Mouse (Mus musculus) thymus, postnatal 25 days (tissue): ENCODE results near the gene Tspo.

Experiments
- DNase-seq: peaks from one replicate; pipeline ENCODE4 v3.0.0; 2022

Tspo gene

GRCm38 (mm10) chr15:83563327-83563856, at the start of gene Tspo, which contains the start of gene Mcat:
TSS of gene Tspo (plus strand) at chr15:83563592.
TSS of gene Mcat (minus strand) at chr15:83563787.
- DNase-seq, result peak; percentile 80

DNA sequence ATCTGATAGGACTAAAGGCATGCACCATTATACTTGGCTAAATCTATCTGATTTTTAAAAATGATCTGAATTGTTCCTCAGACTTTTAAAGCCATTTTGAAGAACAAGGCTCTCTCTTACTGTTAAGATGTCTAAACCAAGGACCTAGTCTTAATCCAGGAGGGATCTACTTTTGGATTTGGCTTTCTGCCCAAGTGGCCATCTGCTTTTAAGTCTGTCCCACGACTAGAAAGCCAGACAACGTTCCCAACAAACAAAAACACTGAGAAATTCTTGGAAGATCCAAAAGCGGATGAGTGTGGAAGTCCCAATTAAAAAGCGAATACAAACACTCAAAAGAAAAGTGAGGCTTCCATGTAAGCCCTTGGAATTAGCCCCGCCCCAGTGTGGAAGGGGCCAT, 48.4 kb upstream of the Tspo start:
- no peak for DNase-seq

GRCm38 (mm10) chr15:83518215-83519048, 45.0 kb upstream of the Tspo start:
- DNase-seq, result peak; percentile 56

GRCm38 (mm10) chr15:83520861-83521382, 42.5 kb upstream of the Tspo start:
- DNase-seq, result no peak

- no peak for DNase-seq
Measured at GRCm38 (mm10) chr15:83523196-83523595, 40.2 kb upstream of the Tspo start.

- no peak for DNase-seq
Measured at GRCm38 (mm10) chr15:83523638-83524332, 39.6 kb upstream of the Tspo start.

DNA sequence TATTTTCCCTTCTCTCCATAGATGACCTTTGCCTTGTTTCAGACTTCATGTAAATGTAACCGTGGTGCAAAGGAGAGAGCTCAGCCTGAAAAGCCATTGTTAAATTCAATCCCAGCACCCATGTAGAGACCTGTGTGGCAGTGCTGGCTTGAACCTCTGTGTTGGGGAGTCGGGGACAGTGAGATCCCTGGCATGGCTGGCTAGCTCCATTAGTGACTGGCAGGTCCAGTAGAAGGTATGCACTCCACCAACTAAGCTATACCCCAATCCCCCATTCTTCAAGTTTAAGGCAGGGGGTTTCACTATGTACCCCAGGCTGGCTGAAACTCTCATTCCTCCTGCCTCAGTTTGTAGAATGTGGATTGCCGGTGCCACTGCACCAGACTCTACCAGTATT, 39.1 kb upstream of the Tspo start:
- no peak for DNase-seq

DNA sequence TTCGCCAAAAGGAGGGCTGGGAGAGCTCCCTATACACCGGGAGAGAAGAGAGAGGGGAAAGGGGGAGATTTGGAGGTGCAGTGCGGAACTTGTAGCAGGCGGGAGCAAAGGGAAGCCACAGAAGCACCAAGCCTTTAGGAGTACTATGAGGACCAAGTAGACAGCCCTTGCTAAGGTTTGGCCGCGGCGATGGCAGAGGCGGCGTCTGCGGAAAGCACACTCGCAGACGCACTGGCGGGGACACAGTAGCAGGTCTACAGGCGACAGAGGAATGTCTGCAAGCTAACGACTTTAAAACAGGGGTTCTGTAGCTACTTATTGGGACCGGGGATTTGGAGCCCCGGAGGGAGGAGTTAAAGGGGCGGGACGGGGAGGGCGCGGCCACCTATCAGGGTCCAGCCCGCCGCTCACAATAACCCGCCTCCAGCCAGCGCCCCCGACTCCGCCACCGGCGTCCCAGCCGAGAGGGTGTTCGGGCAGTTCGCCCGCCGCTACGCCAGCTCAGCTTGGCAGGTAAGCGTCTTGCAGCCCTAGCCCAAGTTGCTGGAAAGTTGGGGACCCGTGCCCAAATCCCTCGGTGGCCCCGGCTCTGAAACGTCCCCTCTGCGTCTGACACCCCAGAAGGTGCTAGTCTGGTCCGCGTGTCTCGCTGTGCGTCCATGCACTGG, 36.8 kb upstream of the Tspo start, which contains the start of gene Bik:
TSS of gene Bik (plus strand) at position 439 of the 668 bp plus-strand sequence.
- DNase-seq, result peak; percentile 63

DNA sequence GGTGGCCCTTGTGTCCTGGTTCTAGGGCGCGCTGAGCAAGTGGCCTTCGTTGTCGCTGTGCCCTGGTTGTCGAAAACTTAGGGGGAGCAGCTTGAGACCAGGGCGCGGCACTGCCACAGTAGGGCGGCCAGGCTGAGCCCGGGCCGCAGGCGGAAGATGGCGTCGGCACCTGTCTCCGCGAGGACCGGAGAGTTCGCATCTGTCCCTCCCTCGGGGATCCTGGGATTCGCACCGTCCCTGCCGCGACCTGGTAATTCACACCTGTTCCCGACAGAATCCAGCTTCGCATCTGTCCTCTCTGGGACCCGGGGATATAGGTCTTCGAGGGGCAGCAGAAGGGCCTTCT, 36.3 kb upstream of the Tspo start:
- no peak for DNase-seq

- DNase-seq, result no peak
Measured at GRCm38 (mm10) chr15:83527747-83528146, 35.6 kb upstream of the Tspo start.

DNA sequence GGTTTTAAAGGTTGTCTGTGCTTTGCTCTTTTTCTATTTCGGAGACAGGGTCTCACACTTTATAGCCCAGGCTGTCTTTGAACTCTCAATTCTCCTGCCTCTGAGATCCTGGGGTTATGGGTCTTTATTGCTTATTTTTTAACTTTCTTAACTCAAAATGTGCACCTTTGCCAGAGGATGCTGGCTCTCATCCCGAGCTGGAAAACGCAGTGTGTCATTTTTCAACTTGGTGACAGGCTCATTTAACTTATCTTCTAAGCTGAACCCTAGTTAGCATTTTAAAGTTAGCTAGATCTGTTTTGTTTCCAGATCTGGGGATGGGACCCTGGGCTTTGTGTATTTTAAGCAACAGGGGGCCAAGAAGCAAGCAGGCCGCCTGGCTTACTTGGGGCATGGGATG, 34.5 kb upstream of the Tspo start:
- DNase-seq, result no peak

- no peak for DNase-seq
Measured at GRCm38 (mm10) chr15:83529765-83530164, 33.6 kb upstream of the Tspo start.

DNA sequence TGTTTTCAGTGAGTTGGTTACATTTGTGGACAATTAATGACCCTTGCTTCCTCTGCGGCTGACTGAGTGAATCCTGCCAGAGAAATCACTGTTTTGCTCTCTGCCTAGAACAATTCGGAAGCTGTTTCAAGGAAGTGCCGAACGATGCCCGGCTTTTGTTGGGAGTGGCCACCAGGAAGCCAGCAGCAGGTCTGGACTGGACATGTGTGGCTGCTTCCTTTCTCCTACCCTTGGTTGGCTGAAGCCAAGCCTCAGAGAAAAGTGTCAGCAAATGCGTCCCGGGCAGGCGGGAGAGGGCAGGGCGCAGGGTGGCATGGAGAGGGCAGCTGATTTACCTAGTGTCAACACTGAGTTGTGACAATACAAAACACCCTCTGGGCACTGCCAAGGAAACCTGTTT, 33.2 kb upstream of the Tspo start:
- no peak for DNase-seq

DNA sequence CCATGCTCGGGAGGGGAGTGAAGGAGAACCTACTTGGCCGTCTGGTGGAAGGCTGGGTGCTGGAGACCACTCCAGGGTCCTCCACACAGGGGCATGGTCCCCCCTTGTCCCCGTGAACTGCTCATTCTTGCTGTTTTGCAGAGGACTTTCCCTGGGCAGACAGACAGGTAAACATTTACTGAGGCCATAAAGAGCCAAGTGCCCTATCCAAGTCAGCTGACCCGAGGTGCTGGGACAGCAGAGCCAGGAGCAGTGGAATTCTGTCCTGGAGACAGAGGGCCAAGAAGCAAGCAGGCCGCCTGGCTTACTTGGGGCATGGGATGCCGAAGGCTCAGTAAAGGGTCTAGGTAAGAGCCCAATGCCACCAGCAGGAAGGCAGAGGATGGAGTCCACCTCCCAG, 32.7 kb upstream of the Tspo start:
- DNase-seq, result no peak

DNA sequence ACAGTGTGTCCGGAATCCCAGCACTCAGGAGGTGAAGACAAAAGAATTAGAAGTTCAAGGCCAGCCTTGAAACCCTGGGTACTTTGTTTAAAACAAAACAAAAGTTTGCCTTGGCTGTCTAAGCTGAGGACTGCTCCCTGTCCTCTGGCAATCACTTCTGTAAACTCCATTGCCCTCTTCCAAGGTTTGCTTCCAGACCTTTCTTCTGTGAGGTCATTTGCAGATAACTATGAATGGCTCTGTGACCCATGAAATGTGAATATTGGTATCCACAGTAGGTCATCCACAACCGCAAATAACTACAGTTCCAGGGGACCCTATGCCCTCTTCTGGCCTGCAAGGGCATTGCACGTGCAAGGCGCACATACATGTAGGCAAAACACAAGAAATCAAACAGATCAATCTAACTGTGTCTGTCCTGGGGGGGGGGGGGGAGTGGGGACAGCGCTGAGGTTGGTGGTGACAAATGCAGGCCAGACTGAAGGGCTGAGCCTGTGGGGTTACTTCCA, 31.4 kb upstream of the Tspo start:
- DNase-seq, result no peak

DNA sequence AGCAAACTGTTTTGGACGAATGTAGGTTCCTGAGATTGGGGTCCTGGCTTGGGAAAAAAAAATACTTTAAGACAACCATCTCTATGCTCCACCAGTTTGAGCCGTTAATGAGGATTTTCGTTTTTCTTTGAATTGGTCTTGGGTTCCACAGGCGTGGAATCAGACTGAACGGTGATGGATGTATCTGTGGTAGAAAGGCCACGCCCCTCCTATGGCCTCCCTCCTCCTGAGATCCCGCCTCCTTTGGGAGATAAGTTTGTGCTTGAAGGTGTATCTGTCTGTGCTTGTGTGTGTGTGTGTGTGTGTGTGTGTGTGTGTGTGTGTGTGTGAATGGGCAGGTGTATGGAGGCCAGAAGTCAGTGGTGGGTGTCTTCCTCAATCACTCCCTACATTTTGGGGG, 30.8 kb upstream of the Tspo start:
- DNase-seq, result no peak

- DNase-seq, result no peak
Measured at GRCm38 (mm10) chr15:83534960-83535889, 28.2 kb upstream of the Tspo start.

GRCm38 (mm10) chr15:83535890-83536231, 27.5 kb upstream of the Tspo start:
- DNase-seq, result no peak

- DNase-seq, result no peak
Measured at GRCm38 (mm10) chr15:83538855-83539254, 24.5 kb upstream of the Tspo start.

DNA sequence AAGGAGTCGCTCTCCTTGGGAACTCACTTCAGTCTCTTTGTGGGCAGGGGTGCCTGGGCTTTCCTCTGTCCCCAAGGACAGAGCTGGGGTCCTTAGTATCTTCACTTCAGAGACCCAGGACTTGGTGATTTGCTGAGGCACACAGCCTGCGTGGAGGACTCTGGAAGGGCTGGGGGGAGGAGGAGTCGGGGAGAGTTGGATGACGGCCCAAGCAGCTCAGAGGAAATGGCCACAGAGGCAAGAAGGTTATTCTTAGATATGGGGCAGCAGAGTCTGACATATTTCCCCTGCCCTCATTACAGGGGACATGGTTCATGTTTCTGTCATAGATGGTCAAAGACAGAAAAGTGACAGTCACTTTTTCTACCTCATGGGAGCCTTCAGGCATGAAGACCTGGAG, 23.5 kb upstream of the Tspo start:
- no peak for DNase-seq

DNA sequence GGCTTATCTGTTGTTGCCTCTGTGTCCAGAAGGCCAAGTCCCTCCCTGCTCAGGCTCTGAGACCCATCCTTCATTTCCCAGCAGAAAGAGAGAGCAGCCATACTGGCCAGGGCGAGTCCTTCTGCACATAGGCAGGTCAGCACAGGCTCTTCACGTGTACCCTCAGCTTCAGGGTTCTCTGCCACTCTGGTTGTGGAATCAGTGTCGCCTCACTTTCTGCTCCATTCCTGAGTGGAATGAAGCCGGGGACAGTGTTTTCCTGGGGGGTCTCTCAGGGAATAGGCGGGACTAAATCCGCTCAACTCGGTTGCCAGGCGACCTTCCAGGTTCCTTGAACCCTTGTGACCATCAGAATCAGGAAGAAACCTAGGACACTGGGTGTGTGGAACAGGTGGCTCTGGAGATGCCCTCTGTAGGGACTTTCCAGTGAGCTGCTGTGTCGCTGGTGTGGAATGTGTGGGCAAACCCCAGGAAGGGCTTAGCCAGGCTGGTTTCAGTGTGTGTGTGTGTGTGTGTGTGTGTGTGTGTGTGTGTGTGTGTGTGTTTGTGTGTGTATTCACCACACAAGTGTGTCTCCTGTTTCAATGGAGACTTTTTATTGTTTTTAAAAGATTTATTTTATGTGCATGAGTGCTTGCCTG, 21.6 kb upstream of the Tspo start:
- DNase-seq, result no peak

GRCm38 (mm10) chr15:83546029-83546428, 17.4 kb upstream of the Tspo start:
- DNase-seq, result no peak
